Mouse (Mus musculus) heart, adult 11 months (tissue): Measurements from ENCODE around the gene Defa31.
"Not testable (repeated sequence)": the region's sequence is repeated elsewhere in the genome, so short reads cannot be mapped to it uniquely, and the experiment has no call there.

Experiments
- DNase-seq: peaks from one replicate; pipeline ENCODE4 v3.0.0; 2022

Defa31 gene

GRCm38 (mm10) chr8:21191314-21191713, at the start of gene Defa31:
Defa31 (plus strand) TSS chr8:21191614.
- DNase-seq, result not testable (repeated sequence)

GRCm38 (mm10) chr8:21161977-21162376, 29.4 kb upstream of the Defa31 start, which contains the start of gene Defa22:
Defa22 (plus strand) TSS chr8:21162277.
- not testable (repeated sequence) for DNase-seq

- DNase-seq, result not testable (repeated sequence)
These were observed 9.8 kb downstream of the Defa31 start, which contains the start of gene Gm15293 for GRCm38 (mm10) chr8:21201261-21201660. Gm15293 (plus strand) TSS chr8:21201561.
